Mouse (Mus musculus): ENCODE data around the gene Ift27. TPM values are rescaled to one million over a fixed set of nuclear protein-coding genes. Genes with fewer than 3 reads are reported as not detected.

Gene Ift27
- polyA plus RNA-seq (2012; rRNA removed): 43.9 and 44.4 TPM in 2 replicates

DNA sequence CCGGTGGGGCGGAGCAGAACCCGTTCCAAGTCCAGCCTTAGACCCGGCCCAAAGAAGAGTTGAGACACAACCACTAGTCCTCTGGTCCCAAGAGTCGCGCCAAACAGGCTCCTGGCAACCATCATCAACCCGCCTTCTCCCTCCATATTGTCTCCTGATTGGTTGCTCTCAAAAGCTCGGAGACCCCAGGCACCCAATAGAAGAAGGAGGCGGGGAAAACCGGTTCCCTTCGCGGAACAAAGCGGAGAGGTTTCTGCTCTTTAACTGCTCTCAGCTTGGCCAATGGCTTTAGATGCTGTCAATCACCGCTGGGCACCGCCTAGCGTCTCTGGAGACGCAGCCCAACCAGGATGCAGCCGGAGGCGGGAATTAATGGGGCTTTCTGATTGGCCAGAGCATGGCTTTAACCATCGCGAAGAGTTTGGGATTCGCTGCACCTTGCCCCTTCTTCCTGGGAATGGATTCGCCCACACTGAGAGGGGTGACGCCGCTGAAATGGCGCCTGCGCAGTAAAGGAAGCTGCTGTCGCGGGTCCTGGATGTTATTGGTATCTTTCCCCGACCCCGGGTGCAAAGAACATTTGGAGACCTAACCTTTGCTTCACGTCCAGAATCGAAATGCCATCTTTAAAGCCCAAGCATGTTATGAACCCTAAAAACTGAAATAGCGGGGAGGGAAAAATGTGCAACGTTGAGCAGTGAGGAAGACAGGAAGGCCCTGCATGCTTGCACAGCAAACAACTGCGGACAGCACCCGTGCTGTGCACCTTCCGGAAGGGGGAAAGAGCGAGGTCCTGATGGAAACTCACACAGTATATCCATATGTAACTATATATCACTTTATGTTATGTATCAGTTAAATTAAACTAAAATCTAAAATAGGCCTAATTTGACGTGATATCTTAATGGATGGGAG lies at the start of gene Ift27:
Gene Ift27 (minus strand): TSS at position 136 of the 915 bp plus-strand sequence.
- H3K4me1 ChIP-seq (ENCODE audit: control insufficient read depth, insufficient read depth, low read length): peaks cover 4% of the 10 kb centered on the region
- TF ChIP-seq POLR2A (IDR thresholded peaks at IDR 0.05; ENCODE audit: extremely low read depth, insufficient read depth, low read length): peak; percentile 92
- TF ChIP-seq CTCF (IDR thresholded peaks at IDR 0.05; ENCODE audit: extremely low read depth, insufficient read depth, low read length): no peak
- peak within 1 kb of the TSS; percentile 70 for H3K27ac ChIP-seq (ENCODE audit: insufficient read depth, low read length)
- H3K4me3 ChIP-seq (ENCODE audit: insufficient read depth, low read length): peak within 1 kb of the TSS; percentile 55

DNA sequence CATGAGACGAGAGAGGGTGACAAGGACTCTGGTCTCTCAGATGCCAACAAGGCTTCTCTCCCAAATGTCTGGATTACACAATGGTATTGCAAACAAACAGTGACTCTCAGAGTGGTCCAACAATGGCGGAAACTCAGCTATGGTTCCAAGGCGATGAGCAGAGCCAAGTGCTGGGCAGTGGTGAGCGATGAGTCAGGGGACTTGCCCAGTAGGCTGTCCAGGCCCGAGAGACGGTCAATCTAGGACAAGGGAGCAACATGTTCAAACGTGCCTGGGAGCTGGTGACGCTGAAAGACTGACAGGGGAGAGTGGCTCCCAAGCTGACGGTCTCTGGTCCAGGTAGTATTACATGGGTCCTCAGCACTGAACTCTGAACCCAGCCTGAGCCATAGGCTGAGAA lies 41.4 kb upstream of the Ift27 start:
- Histone ChIP-seq H3K4me3 (ENCODE audit: insufficient read depth, low read length) (no peak overlapping the region), H3K27ac (ENCODE audit: insufficient read depth, low read length) (no peak overlapping the region), H3K4me1 (ENCODE audit: control insufficient read depth, insufficient read depth, low read length) (no peaks in the 10 kb centered on the region)
- no peak for TF ChIP-seq CTCF (IDR thresholded peaks at IDR 0.05; ENCODE audit: extremely low read depth, insufficient read depth, low read length)

DNA sequence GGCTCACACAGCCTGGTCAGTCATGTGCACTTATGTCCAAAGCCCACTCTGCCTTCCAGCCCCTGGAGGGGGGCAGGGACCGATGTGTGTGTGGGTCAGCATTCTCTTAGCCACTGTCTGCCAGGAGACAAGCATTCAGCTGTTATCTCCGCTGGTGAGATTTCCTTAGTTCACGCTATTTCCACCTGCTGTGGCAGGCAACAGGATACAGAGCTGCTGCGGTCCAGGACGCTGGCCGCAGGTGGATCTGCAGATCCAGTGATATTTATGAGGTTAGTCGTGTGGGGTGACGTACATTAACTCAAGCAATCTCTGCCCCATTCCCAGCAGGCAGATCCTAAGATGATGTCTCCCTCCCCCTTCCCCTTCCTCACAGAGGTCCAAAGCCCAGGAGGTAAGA lies 37.5 kb upstream of the Ift27 start:
- TF ChIP-seq POLR2A (IDR thresholded peaks at IDR 0.05; ENCODE audit: extremely low read depth, insufficient read depth, low read length) (no peak), CTCF (IDR thresholded peaks at IDR 0.05; ENCODE audit: extremely low read depth, insufficient read depth, low read length) (no peak)
- Histone ChIP-seq H3K27ac (ENCODE audit: insufficient read depth, low read length) (no peak overlapping the region), H3K4me3 (ENCODE audit: insufficient read depth, low read length) (no peak overlapping the region), H3K4me1 (ENCODE audit: control insufficient read depth, insufficient read depth, low read length) (no peaks in the 10 kb centered on the region)

DNA sequence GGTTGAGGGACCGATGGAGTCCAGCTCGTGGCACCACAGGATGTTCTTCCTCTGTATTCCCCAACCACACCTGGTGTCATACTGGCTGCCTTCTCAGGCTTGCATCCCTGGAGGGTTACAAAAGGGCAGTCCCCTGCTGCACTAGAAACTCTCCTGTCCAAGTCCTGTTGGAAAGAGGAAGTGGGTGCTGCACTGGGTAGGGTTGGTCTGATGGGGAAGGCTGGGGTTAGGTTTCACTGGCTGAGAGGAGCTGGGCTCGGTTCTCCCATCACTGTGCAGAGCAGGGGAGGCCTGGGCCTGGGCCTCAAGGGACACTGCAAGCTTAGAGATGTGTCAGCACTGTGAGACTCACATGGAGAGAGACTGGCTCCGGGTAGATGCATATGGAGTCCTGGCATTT lies 36.3 kb upstream of the Ift27 start:
- no peak overlapping the region for H3K27ac ChIP-seq (ENCODE audit: insufficient read depth, low read length)
- H3K4me3 ChIP-seq (ENCODE audit: insufficient read depth, low read length): no peak overlapping the region
- TF ChIP-seq CTCF (IDR thresholded peaks at IDR 0.05; ENCODE audit: extremely low read depth, insufficient read depth, low read length) (no peak), POLR2A (IDR thresholded peaks at IDR 0.05; ENCODE audit: extremely low read depth, insufficient read depth, low read length) (no peak)
- no peaks in the 10 kb centered on the region for H3K4me1 ChIP-seq (ENCODE audit: control insufficient read depth, insufficient read depth, low read length)

DNA sequence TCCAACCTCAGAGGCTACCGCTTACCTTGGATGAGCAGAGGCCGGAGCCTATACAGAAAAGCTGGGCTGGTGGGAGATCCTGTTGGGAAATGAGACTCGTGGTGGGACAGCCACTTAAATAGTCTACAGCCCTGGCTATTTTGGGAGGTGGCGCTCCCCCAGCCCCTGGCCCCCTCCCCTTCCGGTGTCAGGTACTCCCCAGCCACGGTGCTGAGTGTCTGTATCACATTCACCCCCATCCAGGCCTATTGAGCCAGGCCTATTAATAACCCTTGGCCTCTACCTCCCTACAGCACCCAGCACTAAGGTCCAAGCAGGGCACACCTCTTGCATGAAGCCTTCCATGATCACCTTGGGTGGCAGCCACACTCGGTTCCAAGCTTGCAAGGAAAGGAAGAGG lies 32.4 kb upstream of the Ift27 start, which contains the start of gene Pvalb:
Gene Pvalb (minus strand): TSS at position 89 of the 400 bp plus-strand sequence.
- Histone ChIP-seq H3K4me1 (ENCODE audit: control insufficient read depth, insufficient read depth, low read length) (0 out of 2 replicates have a peak, but pooled peaks cover 2% of the 10 kb centered on the region), H3K4me3 (ENCODE audit: insufficient read depth, low read length) (no peak within 1 kb of the TSS), H3K27ac (ENCODE audit: insufficient read depth, low read length) (no peak within 1 kb of the TSS)
- TF ChIP-seq CTCF (IDR thresholded peaks at IDR 0.05; ENCODE audit: extremely low read depth, insufficient read depth, low read length): no peak
- no peak for TF ChIP-seq POLR2A (IDR thresholded peaks at IDR 0.05; ENCODE audit: extremely low read depth, insufficient read depth, low read length)

DNA sequence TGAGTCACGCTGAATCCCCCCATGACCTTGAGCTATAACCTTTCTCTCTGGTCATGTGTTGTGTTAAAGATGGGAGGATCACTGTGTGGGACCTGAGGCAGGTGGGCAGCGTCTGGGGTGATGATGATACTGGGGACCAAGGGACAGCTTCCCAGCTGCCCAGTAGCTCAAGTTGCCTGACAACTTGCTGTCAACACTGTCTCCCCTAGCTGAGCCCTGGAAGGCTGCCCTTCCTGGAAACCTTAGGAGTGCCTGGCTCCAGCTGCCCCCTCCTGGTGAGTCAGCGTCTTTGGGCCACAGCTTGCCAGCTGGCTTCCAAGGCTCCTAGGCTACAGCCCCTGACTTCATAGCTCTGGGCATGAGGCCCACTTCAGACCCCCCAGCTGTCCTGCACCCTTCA lies 31.3 kb upstream of the Ift27 start:
- no peak overlapping the region for H3K27ac ChIP-seq (ENCODE audit: insufficient read depth, low read length)
- H3K4me1 ChIP-seq (ENCODE audit: control insufficient read depth, insufficient read depth, low read length): 0 out of 2 replicates have a peak, but pooled peaks cover 2% of the 10 kb centered on the region
- TF ChIP-seq POLR2A (IDR thresholded peaks at IDR 0.05; ENCODE audit: extremely low read depth, insufficient read depth, low read length) (no peak), CTCF (IDR thresholded peaks at IDR 0.05; ENCODE audit: extremely low read depth, insufficient read depth, low read length) (peak; percentile 36; the same call in 1 of the 2 replicates)

DNA sequence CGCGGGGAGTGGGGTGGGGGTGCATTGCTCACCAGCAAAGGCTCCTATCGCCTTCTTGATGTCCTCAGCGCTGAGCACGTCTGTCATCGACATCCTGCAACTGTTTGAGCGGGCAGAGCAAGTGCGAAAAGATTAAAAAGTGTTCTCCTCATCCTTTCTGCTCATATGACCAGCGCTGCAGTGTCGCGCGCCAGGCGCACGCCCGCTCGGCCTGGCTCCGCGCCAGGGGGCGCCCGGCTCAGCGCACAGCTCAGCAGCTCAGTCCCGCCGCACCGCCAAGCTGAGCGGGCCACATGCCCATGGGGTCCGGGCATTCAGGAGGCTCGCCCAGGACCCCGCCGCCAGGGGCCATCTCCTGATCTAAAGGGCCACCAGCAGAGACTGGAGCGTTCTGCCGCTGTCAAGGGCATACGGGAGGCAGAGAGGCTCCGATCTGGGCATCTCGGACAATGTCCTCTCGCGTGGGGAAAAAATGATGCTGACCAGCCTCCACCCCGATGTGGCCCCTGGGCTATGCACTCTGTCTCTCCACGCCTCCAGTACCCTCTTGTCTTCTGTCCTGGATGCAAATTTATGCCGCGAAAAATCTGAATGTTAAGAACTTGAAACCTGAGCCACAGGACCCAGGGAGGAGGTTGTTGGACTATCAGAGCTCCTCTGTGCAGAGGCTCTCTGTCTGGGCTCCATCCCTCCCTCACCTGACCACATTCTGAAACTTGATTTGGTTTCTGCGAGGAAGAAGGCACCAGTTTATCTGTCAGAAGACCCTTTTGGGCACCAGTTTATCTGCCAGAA lies 30.3 kb upstream of the Ift27 start:
- Histone ChIP-seq H3K4me3 (ENCODE audit: insufficient read depth, low read length) (peak overlapping the region; percentile 33), H3K4me1 (ENCODE audit: control insufficient read depth, insufficient read depth, low read length) (0 out of 2 replicates have a peak, but pooled peaks cover 2% of the 10 kb centered on the region), H3K27ac (ENCODE audit: insufficient read depth, low read length) (no peak overlapping the region)
- TF ChIP-seq CTCF (IDR thresholded peaks at IDR 0.05; ENCODE audit: extremely low read depth, insufficient read depth, low read length) (no peak), POLR2A (IDR thresholded peaks at IDR 0.05; ENCODE audit: extremely low read depth, insufficient read depth, low read length) (no peak)

More for the DNA sequence above, 31.3 kb upstream of the Ift27 start:
- no peak overlapping the region for H3K4me3 ChIP-seq (ENCODE audit: insufficient read depth, low read length)

DNA sequence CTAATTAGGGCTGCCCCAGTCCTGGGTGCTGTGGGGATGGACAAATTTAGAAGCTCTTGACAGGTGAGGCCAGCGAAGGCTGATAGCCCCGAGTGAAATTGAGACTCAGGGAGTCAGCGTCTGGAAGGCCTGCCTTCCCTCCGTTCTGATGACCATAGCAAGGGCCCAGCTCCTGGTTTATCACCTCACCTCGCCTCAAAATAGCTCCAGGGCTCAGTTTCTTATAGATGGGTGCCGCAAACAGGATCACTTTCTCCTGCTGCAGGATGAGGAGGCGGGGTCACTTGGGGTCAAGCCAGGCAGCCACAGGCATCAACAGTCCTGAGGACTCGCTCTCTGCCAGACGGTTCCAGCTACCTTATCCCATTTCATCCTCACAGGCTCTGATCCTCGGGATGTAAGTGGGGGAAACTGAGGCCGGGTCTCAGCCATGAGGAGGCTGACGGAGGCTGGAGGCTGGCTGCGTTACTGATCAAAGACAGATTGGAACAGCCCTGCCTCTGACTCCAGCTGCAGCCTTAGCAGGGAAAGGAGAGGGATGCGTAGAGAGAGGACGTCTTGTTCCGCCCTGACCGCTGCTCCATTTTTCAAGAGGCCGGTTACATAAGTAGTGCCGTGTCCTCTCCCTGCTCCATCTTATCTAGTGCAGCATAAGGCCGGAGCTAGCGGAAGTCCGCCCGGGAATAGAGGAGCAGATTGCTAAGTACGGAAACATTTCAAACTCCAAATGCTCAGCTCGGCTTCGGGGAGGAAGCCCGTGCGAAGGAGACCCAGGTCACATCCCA lies 21.4 kb upstream of the Ift27 start:
- Histone ChIP-seq H3K27ac (ENCODE audit: insufficient read depth, low read length) (no peak overlapping the region), H3K4me3 (ENCODE audit: insufficient read depth, low read length) (no peak overlapping the region), H3K4me1 (ENCODE audit: control insufficient read depth, insufficient read depth, low read length) (no peaks in the 10 kb centered on the region)
- TF ChIP-seq CTCF (IDR thresholded peaks at IDR 0.05; ENCODE audit: extremely low read depth, insufficient read depth, low read length): no peak
- TF ChIP-seq POLR2A (IDR thresholded peaks at IDR 0.05; ENCODE audit: extremely low read depth, insufficient read depth, low read length): no peak

DNA sequence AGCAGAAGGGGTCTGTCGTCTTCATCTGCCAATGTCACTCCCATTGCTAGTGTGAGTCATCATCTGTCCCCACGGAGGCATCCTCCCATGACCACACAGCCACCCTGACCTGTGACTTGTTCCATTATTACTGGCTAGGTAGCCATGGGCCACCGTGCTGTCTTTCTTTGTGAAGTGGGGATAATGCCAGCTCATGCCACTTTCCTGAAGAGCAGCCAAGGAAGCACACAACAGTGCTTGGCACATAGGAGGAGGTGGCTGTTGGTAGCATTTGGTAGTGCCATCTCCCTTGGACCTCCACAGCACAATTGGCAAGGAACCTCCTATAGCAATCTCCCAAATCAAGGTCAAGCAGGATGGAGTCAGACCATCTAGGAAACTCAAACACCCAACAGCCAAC lies 20.4 kb upstream of the Ift27 start:
- Histone ChIP-seq H3K27ac (ENCODE audit: insufficient read depth, low read length) (no peak overlapping the region), H3K4me3 (ENCODE audit: insufficient read depth, low read length) (no peak overlapping the region), H3K4me1 (ENCODE audit: control insufficient read depth, insufficient read depth, low read length) (no peaks in the 10 kb centered on the region)
- TF ChIP-seq CTCF (IDR thresholded peaks at IDR 0.05; ENCODE audit: extremely low read depth, insufficient read depth, low read length) (no peak), POLR2A (IDR thresholded peaks at IDR 0.05; ENCODE audit: extremely low read depth, insufficient read depth, low read length) (no peak)
